Mouse (Mus musculus): Measurements from ENCODE around the gene Gm13288. TPM values are rescaled to one million over a fixed set of nuclear protein-coding genes. Genes with fewer than 3 reads are reported as not detected.
"Not testable (repeated sequence)": the region's sequence is repeated elsewhere in the genome, so short reads cannot be mapped to it uniquely, and the experiment has no call there.

Gene Gm13288
- polyA plus RNA-seq, 1 experiment: not detected

- H3K4me1 ChIP-seq (ENCODE audit: control insufficient read depth, insufficient read depth, insufficient read length); DNase-seq (ENCODE audit: low read depth in 1 of 2, low spot score in 2 of 2); H3K36me3 ChIP-seq (ENCODE audit: control insufficient read depth, insufficient read depth, low read length); H3K4me3 ChIP-seq (ENCODE audit: extremely low read depth, insufficient read depth, insufficient read length); H3K27me3 ChIP-seq (ENCODE audit: control insufficient read depth, insufficient read depth, low read length); H3K27ac ChIP-seq (ENCODE audit: insufficient read depth, low read length): not testable (repeated sequence)
- no CpG with 5 or more reads among the region's 29 CpGs for WGBS
These were observed 28.7 kb upstream of the Gm13288 start, which contains the start of gene Gm13289 for GRCm38 (mm10) chr4:88776622-88777021. Gene Gm13289 (plus strand): TSS chr4:88776922.

- H3K27me3 ChIP-seq (ENCODE audit: control insufficient read depth, insufficient read depth, low read length); H3K27ac ChIP-seq (ENCODE audit: insufficient read depth, low read length); H3K36me3 ChIP-seq (ENCODE audit: control insufficient read depth, insufficient read depth, low read length); H3K4me3 ChIP-seq (ENCODE audit: extremely low read depth, insufficient read depth, insufficient read length); DNase-seq (ENCODE audit: low read depth in 1 of 2, low spot score in 2 of 2); H3K4me1 ChIP-seq (ENCODE audit: control insufficient read depth, insufficient read depth, insufficient read length): not testable (repeated sequence)
- no CpG with 5 or more reads among the region's 29 CpGs for WGBS
These were observed 25.8 kb upstream of the Gm13288 start, which contains the start of gene Gm13272 for GRCm38 (mm10) chr4:88779550-88779949. Gene Gm13272 (plus strand): TSS chr4:88779850.

DNA sequence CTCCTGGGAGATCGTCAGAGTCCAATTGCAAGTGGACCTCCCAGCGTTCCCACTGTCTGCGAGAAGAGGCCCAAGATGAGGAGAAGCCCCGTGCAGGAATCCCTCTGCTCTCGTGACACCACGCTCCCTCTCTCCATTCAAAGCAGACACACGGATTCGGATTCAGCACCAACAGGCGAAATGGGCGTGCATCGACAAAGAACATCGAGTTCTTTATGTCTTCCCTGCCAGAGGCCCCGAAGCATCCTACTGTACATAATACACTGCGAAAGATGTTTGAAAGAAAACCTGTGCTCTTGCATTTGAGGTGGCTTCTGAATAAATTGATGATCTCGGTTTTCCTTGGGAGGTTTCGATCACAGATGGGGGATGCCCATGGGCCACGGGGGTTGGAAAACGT, 25.0 kb upstream of the Gm13288 start:
- H3K27me3 ChIP-seq (ENCODE audit: control insufficient read depth, insufficient read depth, low read length); H3K36me3 ChIP-seq (ENCODE audit: control insufficient read depth, insufficient read depth, low read length); H3K4me3 ChIP-seq (ENCODE audit: extremely low read depth, insufficient read depth, insufficient read length); H3K4me1 ChIP-seq (ENCODE audit: control insufficient read depth, insufficient read depth, insufficient read length); H3K27ac ChIP-seq (ENCODE audit: insufficient read depth, low read length); DNase-seq (ENCODE audit: low read depth in 1 of 2, low spot score in 2 of 2): not testable (repeated sequence)
- WGBS: 69% methylated on average over 16 of the region's 18 CpGs

GRCm38 (mm10) chr4:88781831-88782230, 23.5 kb upstream of the Gm13288 start, which contains the start of gene Ifnz:
Gene Ifnz (plus strand): TSS chr4:88782131.
- not testable (repeated sequence) for H3K4me1 ChIP-seq (ENCODE audit: control insufficient read depth, insufficient read depth, insufficient read length); H3K36me3 ChIP-seq (ENCODE audit: control insufficient read depth, insufficient read depth, low read length); DNase-seq (ENCODE audit: low read depth in 1 of 2, low spot score in 2 of 2); H3K27me3 ChIP-seq (ENCODE audit: control insufficient read depth, insufficient read depth, low read length)
- H3K4me3 ChIP-seq (ENCODE audit: extremely low read depth, insufficient read depth, insufficient read length): peak within 1 kb of the TSS; percentile 39; the same call in 1 of the 2 replicates
- 2% methylated on average over 5 of the region's 7 CpGs for WGBS
- H3K27ac ChIP-seq (ENCODE audit: insufficient read depth, low read length): 0 out of 2 replicates have a peak within 1 kb of the TSS, but pooled peaks have one; percentile 22

DNA sequence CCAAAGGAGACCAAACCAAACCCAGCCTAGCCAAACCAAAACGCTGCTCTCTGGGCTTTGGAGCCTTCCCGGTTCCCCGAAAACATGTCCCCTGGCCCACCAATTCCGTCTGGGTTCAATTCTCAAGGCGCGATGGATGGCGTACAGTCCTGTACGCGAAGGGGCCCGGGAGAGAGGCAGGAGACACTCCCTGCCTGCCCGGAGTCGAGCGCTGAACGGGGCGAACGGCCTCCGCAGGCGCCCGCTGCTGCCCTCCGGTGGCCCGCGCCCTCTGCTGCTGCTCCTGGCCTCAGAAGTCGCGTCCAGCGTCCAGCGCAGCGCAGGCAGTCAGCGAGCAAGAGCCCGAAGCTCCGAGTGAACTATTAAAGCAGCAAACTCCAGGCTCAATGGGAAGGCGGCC, 23.0 kb upstream of the Gm13288 start:
- H3K27me3 ChIP-seq (ENCODE audit: control insufficient read depth, insufficient read depth, low read length); H3K36me3 ChIP-seq (ENCODE audit: control insufficient read depth, insufficient read depth, low read length); DNase-seq (ENCODE audit: low read depth in 1 of 2, low spot score in 2 of 2); H3K4me1 ChIP-seq (ENCODE audit: control insufficient read depth, insufficient read depth, insufficient read length): not testable (repeated sequence)
- Histone ChIP-seq H3K27ac (ENCODE audit: insufficient read depth, low read length) (0 out of 2 replicates have a peak overlapping the region, but pooled peaks have one; percentile 22), H3K4me3 (ENCODE audit: extremely low read depth, insufficient read depth, insufficient read length) (peak overlapping the region; percentile 39; the same call in 1 of the 2 replicates)
- 0% methylated on average over 3 of the region's 31 CpGs for WGBS

DNA sequence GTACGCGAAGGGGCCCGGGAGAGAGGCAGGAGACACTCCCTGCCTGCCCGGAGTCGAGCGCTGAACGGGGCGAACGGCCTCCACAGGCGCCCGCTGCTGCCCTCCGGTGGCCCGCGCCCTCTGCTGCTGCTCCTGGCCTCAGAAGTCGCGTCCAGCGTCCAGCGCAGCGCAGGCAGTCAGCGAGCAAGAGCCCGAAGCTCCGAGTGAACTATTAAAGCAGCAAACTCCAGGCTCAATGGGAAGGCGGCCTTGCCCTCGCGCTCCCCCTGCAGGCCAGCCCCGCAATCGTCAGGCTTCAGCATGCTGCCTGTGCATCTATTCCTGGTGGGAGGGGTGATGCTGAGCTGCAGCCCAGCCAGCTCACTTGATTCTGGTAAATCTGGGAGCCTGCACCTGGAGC, 19.9 kb upstream of the Gm13288 start, which contains the start of gene Gm13276:
Gene Gm13276, plus strand, starts transcription at position 301 of the 400 bp plus-strand sequence.
- not testable (repeated sequence) for DNase-seq (ENCODE audit: low read depth in 1 of 2, low spot score in 2 of 2); H3K4me1 ChIP-seq (ENCODE audit: control insufficient read depth, insufficient read depth, insufficient read length); H3K36me3 ChIP-seq (ENCODE audit: control insufficient read depth, insufficient read depth, low read length); H3K27ac ChIP-seq (ENCODE audit: insufficient read depth, low read length); H3K4me3 ChIP-seq (ENCODE audit: extremely low read depth, insufficient read depth, insufficient read length); H3K27me3 ChIP-seq (ENCODE audit: control insufficient read depth, insufficient read depth, low read length)
- no CpG with 5 or more reads among the region's 27 CpGs for WGBS

- peak; percentile 28; the same call in 1 of the 2 replicates for TF ChIP-seq CTCF (IDR thresholded peaks at IDR 0.05; ENCODE audit: extremely low read depth, insufficient read depth, insufficient read length, insufficient replicate concordance)
- not testable (repeated sequence) for H3K27me3 ChIP-seq (ENCODE audit: control insufficient read depth, insufficient read depth, low read length); H3K36me3 ChIP-seq (ENCODE audit: control insufficient read depth, insufficient read depth, low read length); H3K4me3 ChIP-seq (ENCODE audit: extremely low read depth, insufficient read depth, insufficient read length); H3K27ac ChIP-seq (ENCODE audit: insufficient read depth, low read length); H3K4me1 ChIP-seq (ENCODE audit: control insufficient read depth, insufficient read depth, insufficient read length)
- DNase-seq (ENCODE audit: low read depth in 1 of 2, low spot score in 2 of 2): peak in 1 of 2 experiments; percentile 63
- 0% methylated on average over 1 of the region's 28 CpGs for WGBS
These were observed 16.9 kb upstream of the Gm13288 start, which contains the start of gene Gm13277 for GRCm38 (mm10) chr4:88788402-88788801. Gene Gm13277 (plus strand): TSS chr4:88788632.

DNA sequence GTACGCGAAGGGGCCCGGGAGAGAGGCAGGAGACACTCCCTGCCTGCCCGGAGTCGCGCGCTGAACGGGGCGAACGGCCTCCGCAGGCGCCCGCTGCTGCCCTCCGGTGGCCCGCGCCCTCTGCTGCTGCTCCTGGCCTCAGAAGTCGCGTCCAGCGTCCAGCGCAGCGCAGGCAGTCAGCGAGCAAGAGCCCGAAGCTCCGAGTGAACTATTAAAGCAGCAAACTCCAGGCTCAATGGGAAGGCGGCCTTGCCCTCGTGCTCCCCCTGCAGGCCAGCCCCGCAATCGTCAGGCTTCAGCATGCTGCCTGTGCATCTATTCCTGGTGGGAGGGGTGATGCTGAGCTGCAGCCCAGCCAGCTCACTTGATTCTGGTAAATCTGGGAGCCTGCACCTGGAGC, 14.1 kb upstream of the Gm13288 start, which contains the start of gene Gm13278:
Gene Gm13278, plus strand, starts transcription at position 301 of the 400 bp plus-strand sequence.
- H3K36me3 ChIP-seq (ENCODE audit: control insufficient read depth, insufficient read depth, low read length); H3K27me3 ChIP-seq (ENCODE audit: control insufficient read depth, insufficient read depth, low read length); H3K27ac ChIP-seq (ENCODE audit: insufficient read depth, low read length); DNase-seq (ENCODE audit: low read depth in 1 of 2, low spot score in 2 of 2); H3K4me3 ChIP-seq (ENCODE audit: extremely low read depth, insufficient read depth, insufficient read length); H3K4me1 ChIP-seq (ENCODE audit: control insufficient read depth, insufficient read depth, insufficient read length): not testable (repeated sequence)
- WGBS: no CpG with 5 or more reads among the region's 28 CpGs

DNA sequence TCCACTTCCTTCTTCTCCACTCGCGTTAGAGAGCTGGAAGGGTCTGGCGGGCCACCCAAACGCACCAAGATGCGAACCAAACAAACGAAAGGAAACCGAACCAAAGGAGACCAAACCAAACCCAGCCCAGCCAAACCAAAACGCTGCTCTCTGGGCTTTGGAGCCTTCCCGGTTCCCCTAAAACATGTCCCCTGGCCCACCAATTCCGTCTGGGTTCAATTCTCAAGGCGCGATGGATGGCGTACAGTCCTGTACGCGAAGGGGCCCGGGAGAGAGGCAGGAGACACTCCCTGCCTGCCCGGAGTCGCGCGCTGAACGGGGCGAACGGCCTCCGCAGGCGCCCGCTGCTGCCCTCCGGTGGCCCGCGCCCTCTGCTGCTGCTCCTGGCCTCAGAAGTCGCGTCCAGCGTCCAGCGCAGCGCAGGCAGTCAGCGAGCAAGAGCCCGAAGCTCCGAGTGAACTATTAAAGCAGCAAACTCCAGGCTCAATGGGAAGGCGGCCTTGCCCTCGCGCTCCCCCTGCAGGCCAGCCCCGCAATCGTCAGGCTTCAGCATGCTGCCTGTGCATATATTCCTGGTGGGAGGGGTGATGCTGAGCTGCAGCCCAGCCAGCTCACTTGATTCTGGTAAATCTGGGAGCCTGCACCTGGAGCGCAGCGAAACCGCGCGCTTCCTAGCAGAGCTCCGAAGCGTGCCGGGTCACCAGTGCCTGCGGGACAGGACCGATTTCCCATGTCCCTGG, 11.2 kb upstream of the Gm13288 start, which contains the start of gene Gm13275:
Gene Gm13275, plus strand, starts transcription at position 552 of the 740 bp plus-strand sequence.
- H3K27me3 ChIP-seq (ENCODE audit: control insufficient read depth, insufficient read depth, low read length); H3K4me1 ChIP-seq (ENCODE audit: control insufficient read depth, insufficient read depth, insufficient read length); H3K27ac ChIP-seq (ENCODE audit: insufficient read depth, low read length); H3K36me3 ChIP-seq (ENCODE audit: control insufficient read depth, insufficient read depth, low read length); H3K4me3 ChIP-seq (ENCODE audit: extremely low read depth, insufficient read depth, insufficient read length): not testable (repeated sequence)
- WGBS: 3% methylated on average over 17 of the region's 52 CpGs
- DNase-seq (ENCODE audit: low read depth in 1 of 2, low spot score in 2 of 2): peak in 1 of 2 experiments; percentile 56

GRCm38 (mm10) chr4:88797097-88797496, 8.2 kb upstream of the Gm13288 start, which contains the start of gene Gm13279:
Gene Gm13279 (plus strand): TSS chr4:88797397.
- not testable (repeated sequence) for H3K27ac ChIP-seq (ENCODE audit: insufficient read depth, low read length); DNase-seq (ENCODE audit: low read depth in 1 of 2, low spot score in 2 of 2); H3K4me3 ChIP-seq (ENCODE audit: extremely low read depth, insufficient read depth, insufficient read length); H3K36me3 ChIP-seq (ENCODE audit: control insufficient read depth, insufficient read depth, low read length); H3K27me3 ChIP-seq (ENCODE audit: control insufficient read depth, insufficient read depth, low read length); H3K4me1 ChIP-seq (ENCODE audit: control insufficient read depth, insufficient read depth, insufficient read length)
- no CpG with 5 or more reads among the region's 28 CpGs for WGBS
